Mouse (Mus musculus): ENCODE measurements at regions not wholly inside any gene's neighbourhood (a gene's known extent, or its start where the extent isn't known, plus 50 kb on each side); places are given as distances from the start of the nearest gene placed in this dataset.

DNA sequence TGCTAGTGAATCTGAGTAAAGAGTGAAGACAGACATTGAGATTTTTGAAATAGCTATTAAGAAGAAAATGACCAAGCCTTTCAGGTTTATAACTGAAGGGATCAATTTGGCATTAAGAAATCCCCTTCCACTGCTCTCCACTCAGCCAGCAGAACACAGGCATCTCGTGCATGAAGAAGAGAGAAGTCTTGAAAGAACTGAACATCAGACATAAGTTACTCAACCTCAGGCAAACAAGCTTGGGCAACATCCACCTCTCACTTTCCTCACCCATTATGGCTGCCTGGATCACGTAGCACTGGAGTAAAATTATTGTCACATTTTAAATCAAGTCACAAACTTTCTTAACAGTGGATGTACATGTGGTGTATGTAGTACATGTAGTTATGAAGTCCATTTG, 115.6 kb upstream of the Otogl start:
- TF ChIP-seq CTCF (IDR thresholded peaks at IDR 0.05; ENCODE audit: low read depth, low read length) (no peak), POLR2A (IDR thresholded peaks at IDR 0.05; ENCODE audit: extremely low read depth, insufficient read depth, low read length) (no peak)

Measured in liver, adult 2 months (tissue).